Mouse (Mus musculus): ENCODE measurements around the gene Zfp652. TPM values are rescaled to one million over a fixed set of nuclear protein-coding genes. Genes with fewer than 3 reads are reported as not detected.
"Not testable (repeated sequence)": the region's sequence is repeated elsewhere in the genome, so short reads cannot be mapped to it uniquely, and the experiment has no call there.

Gene Zfp652
- total and polyA plus RNA-seq, 3 experiments: 16.1 to 54.4 (median 47.6) TPM

DNA sequence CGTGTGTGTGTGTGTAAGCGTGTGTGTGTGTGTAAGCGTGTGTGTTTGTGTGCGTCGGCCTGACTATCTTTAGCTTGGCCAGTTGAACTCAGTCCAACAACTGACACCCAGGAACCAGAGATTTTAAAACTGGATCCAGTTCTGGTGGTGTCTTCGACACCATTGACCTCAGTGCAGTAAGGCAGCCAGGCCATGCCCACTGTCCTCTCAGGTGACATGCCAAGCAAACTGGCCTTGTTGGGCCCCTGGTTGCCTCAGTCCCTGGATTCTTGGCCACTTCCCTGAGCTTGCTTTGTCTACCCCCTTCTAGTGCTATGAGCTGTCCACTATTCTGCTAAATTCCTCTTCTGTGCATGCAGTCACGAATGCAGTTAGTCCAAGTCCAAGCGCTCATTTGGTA lies 148.9 kb downstream of the Zfp652 start:
- H3K36me3 ChIP-seq (ENCODE audit: control insufficient read depth, insufficient read depth, low read length): peaks cover 2% of the 10 kb centered on the region; the same call in 1 of the 2 replicates
- intact Hi-C loops (cut with DNase I): no loop called here
- H3K4me1 ChIP-seq (ENCODE audit: control insufficient read depth, insufficient read depth, low read length): peaks cover 2% of the 10 kb centered on the region
- H3K79me2 ChIP-seq (replicated peaks; ENCODE audit: control insufficient read depth, insufficient read depth, low read length): no peaks in the 10 kb centered on the region
- H3K27ac ChIP-seq: no peak overlapping the region
- H3K27me3 ChIP-seq (ENCODE audit: control insufficient read depth, insufficient read depth, low read length): no peaks in the 10 kb centered on the region
- no peak for DNase-seq
- no peak overlapping the region for H3K4me3 ChIP-seq
- WGBS: 91% methylated on average over 8 of the region's 8 CpGs
- H3K9ac ChIP-seq (ENCODE audit: low read depth, low read length): no peak overlapping the region
- TF ChIP-seq CTCF (IDR thresholded peaks at IDR 0.05) (no peak), POLR2A (IDR thresholded peaks at IDR 0.05; ENCODE audit: insufficient read depth, low read depth, low read length) (no peak), EP300 (IDR thresholded peaks at IDR 0.05; ENCODE audit: insufficient read depth, low read depth, low read length) (no peak)

DNA sequence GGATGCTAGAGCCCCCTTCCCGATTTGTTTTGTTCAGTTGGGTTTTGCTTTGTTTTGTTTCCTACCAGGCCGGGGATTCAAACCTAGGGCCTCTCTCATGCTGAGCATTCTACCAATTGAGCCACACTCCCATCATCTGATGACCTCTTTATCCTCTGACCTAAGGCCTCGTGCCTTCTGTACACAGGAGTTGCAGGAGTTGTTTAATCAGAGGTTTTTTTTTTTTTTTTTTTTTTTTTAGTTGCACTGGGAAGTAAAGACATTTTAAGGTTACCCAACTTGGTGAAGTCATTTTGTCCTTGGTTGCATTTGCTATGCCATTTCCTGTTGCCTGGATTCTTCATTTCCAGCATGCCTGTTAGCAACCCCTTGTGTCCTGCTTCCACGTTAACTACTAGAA lies 157.0 kb downstream of the Zfp652 start:
- intact Hi-C loops (cut with DNase I): no loop called here

DNA sequence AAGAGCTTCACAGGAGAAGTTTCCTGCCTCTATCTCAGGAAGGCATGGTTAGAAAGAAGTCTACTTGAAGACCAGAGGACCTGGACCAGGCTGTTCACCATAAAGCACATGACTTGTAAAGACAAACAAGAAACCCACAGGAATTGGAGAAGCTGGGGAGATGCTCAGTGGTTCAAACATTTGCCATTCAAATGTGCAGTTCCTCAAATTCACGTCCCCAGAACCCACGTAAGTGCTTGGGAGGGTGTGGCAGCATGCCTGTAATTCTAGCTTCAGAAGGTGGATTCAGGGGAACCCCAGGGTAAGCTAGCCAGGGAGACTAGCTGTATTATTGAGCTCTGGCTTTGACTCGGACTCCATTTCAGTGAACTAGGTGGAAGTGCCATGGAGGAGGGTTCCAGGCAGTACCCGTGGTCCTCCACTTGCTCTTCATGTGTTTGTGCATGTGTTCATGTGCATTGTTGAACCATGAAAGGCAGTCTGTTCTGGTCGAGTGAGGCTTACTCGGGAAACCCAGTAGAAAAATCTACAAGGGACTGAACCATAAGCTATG lies 157.5 kb downstream of the Zfp652 start:
- Histone ChIP-seq H3K36me3 (ENCODE audit: control insufficient read depth, insufficient read depth, low read length) (no peaks in the 10 kb centered on the region), H3K79me2 (replicated peaks; ENCODE audit: control insufficient read depth, insufficient read depth, low read length) (no peaks in the 10 kb centered on the region), H3K27me3 (ENCODE audit: control insufficient read depth, insufficient read depth, low read length) (no peaks in the 10 kb centered on the region), H3K9ac (ENCODE audit: low read depth, low read length) (no peak overlapping the region), H3K4me3 (no peak overlapping the region), H3K27ac (no peak overlapping the region), H3K4me1 (ENCODE audit: control insufficient read depth, insufficient read depth, low read length) (no peaks in the 10 kb centered on the region)
- 73% methylated on average over 6 of the region's 6 CpGs for WGBS
- intact Hi-C loops (cut with DNase I): loop anchor here (5.0 kb wide), 1 partner anchor 257 kb away; no protein-coding TSS in a partner anchor
- TF ChIP-seq EP300 (IDR thresholded peaks at IDR 0.05; ENCODE audit: insufficient read depth, low read depth, low read length): no peak
- no peak for TF ChIP-seq CTCF (IDR thresholded peaks at IDR 0.05)
- TF ChIP-seq POLR2A (IDR thresholded peaks at IDR 0.05; ENCODE audit: insufficient read depth, low read depth, low read length): no peak
- DNase-seq: no peak

More for the DNA sequence above, 157.0 kb downstream of the Zfp652 start:
- Histone ChIP-seq H3K36me3 (ENCODE audit: control insufficient read depth, insufficient read depth, low read length) (no peaks in the 10 kb centered on the region), H3K9ac (ENCODE audit: low read depth, low read length) (no peak overlapping the region), H3K79me2 (replicated peaks; ENCODE audit: control insufficient read depth, insufficient read depth, low read length) (no peaks in the 10 kb centered on the region), H3K4me1 (ENCODE audit: control insufficient read depth, insufficient read depth, low read length) (no peaks in the 10 kb centered on the region), H3K27me3 (ENCODE audit: control insufficient read depth, insufficient read depth, low read length) (no peaks in the 10 kb centered on the region), H3K27ac (no peak overlapping the region), H3K4me3 (no peak overlapping the region)
- 67% methylated on average over 4 of the region's 4 CpGs for WGBS
- no peak for DNase-seq
- TF ChIP-seq CTCF (IDR thresholded peaks at IDR 0.05): no peak
- TF ChIP-seq POLR2A (IDR thresholded peaks at IDR 0.05; ENCODE audit: insufficient read depth, low read depth, low read length): no peak
- TF ChIP-seq EP300 (IDR thresholded peaks at IDR 0.05; ENCODE audit: insufficient read depth, low read depth, low read length): no peak

DNA sequence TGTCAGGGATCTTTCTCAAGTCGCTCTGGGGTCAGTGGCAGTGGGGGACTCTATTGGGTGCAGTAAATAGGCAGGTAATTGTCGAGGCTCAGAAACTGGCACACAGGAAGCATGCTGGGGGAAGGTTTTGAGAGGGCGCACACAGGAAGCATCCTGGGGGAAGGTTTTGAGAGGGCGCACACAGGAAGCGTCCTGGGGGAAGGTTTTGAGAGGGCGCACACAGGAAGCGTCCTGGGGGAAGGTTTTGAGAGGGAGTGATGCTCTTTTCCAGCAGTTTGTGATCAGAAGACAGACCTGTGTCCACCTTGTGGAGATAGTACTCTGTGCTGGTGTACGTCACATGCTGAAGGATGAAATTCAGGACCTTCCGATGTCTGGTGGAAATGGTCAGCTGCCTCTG lies 163.3 kb downstream of the Zfp652 start:
- WGBS: 22% methylated on average over 9 of the region's 9 CpGs
- Histone ChIP-seq H3K36me3 (ENCODE audit: control insufficient read depth, insufficient read depth, low read length) (no peaks in the 10 kb centered on the region), H3K4me3 (no peak overlapping the region), H3K4me1 (ENCODE audit: control insufficient read depth, insufficient read depth, low read length) (no peaks in the 10 kb centered on the region), H3K27me3 (ENCODE audit: control insufficient read depth, insufficient read depth, low read length) (no peaks in the 10 kb centered on the region), H3K9ac (ENCODE audit: low read depth, low read length) (no peak overlapping the region), H3K79me2 (replicated peaks; ENCODE audit: control insufficient read depth, insufficient read depth, low read length) (no peaks in the 10 kb centered on the region), H3K27ac (no peak overlapping the region)
- DNase-seq: no peak
- no peak for TF ChIP-seq POLR2A (IDR thresholded peaks at IDR 0.05; ENCODE audit: insufficient read depth, low read depth, low read length)
- no peak for TF ChIP-seq CTCF (IDR thresholded peaks at IDR 0.05)
- TF ChIP-seq EP300 (IDR thresholded peaks at IDR 0.05; ENCODE audit: insufficient read depth, low read depth, low read length): no peak
- intact Hi-C loops (cut with DNase I): loop anchor here (5.0 kb wide), 1 partner anchor 216 kb away; no protein-coding TSS in a partner anchor

DNA sequence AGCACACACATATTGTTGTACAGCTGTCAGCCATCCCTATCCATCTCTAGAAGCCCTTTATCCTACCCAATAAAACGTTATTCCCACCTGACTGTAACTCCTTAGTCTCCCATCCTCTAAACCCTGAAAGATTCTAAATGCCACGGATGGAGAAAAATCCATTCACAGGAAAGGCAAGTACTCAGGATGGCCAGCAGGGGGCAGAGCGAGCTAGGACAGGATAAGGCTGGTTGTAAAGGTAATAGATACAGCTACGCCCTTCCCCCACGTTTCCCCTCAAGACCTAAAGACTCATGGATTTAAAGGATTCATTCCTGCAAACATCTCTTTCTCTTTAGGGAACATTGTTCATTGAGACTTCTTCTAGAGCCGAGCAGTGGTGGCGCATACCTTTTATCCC lies 163.8 kb downstream of the Zfp652 start:
- Histone ChIP-seq H3K9ac (ENCODE audit: low read depth, low read length) (no peak overlapping the region), H3K27me3 (ENCODE audit: control insufficient read depth, insufficient read depth, low read length) (no peaks in the 10 kb centered on the region), H3K4me3 (no peak overlapping the region), H3K79me2 (replicated peaks; ENCODE audit: control insufficient read depth, insufficient read depth, low read length) (no peaks in the 10 kb centered on the region), H3K36me3 (ENCODE audit: control insufficient read depth, insufficient read depth, low read length) (no peaks in the 10 kb centered on the region), H3K27ac (no peak overlapping the region), H3K4me1 (ENCODE audit: control insufficient read depth, insufficient read depth, low read length) (no peaks in the 10 kb centered on the region)
- TF ChIP-seq POLR2A (IDR thresholded peaks at IDR 0.05; ENCODE audit: insufficient read depth, low read depth, low read length): no peak
- TF ChIP-seq CTCF (IDR thresholded peaks at IDR 0.05): peak; percentile 89
- TF ChIP-seq EP300 (IDR thresholded peaks at IDR 0.05; ENCODE audit: insufficient read depth, low read depth, low read length): 0 out of 2 replicates have a peak, but pooled peaks have one; percentile 36
- peak; percentile 19 to 60 for DNase-seq
- 18% methylated on average over 7 of the region's 7 CpGs for WGBS
- intact Hi-C loops (cut with DNase I): loop anchor here (5.0 kb wide), 1 partner anchor 216 kb away; no protein-coding TSS in a partner anchor

DNA sequence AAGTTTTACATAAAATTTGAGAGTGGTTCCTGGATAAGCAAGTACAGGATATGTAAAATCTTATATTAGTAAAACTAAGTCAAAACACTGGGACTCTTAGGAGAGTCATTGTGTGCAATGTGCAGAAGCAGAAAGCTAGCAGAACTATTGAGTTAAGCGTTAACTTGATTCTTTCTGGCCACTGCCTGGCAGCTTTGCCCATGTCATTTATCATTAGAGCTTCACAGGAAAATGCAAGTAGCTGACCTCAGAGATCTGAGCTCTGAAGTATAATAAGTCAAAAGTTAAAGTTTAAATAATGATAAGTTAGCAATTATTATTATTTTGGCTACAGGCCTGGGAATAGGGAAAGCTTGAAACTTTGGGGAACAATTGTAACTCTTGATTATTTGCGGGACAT lies 167.4 kb downstream of the Zfp652 start:
- not testable (repeated sequence) for H3K27me3 ChIP-seq (ENCODE audit: control insufficient read depth, insufficient read depth, low read length); H3K79me2 ChIP-seq (replicated peaks; ENCODE audit: control insufficient read depth, insufficient read depth, low read length); DNase-seq; H3K27ac ChIP-seq; H3K36me3 ChIP-seq (ENCODE audit: control insufficient read depth, insufficient read depth, low read length); H3K4me3 ChIP-seq; H3K4me1 ChIP-seq (ENCODE audit: control insufficient read depth, insufficient read depth, low read length); H3K9ac ChIP-seq (ENCODE audit: low read depth, low read length)
- intact Hi-C loops (cut with DNase I): loop anchor here (5.0 to 10.0 kb wide), 2 partner anchors 212 to 355 kb away; no protein-coding TSS in a partner anchor
- WGBS: 78% methylated on average over 2 of the region's 2 CpGs

Other genes starting within 250 kb of the Zfp652 start
- gene Nxph3, start 198.1 kb upstream of the Zfp652 start, total RNA-seq (2021): under 1 TPM; 0.55 to 0.73 TPM
- 0.57 and 0.76 TPM in 2 replicates for gene Nxph3, start 198.1 kb upstream of the Zfp652 start, polyA plus RNA-seq (2012; rRNA removed)
- 1 to 10 TPM in 1 of 2 experiments, under 1 TPM in 1; 0.26 to 1.0 TPM for gene Ngfr, start 124.9 kb upstream of the Zfp652 start, total RNA-seq (2021)
- 2.2 and 2.7 TPM in 2 replicates for gene Ngfr, start 124.9 kb upstream of the Zfp652 start, polyA plus RNA-seq (2012; rRNA removed)
- gene Phb, start 45.7 kb upstream of the Zfp652 start, total RNA-seq (2021): 100 to 1,000 TPM; 358 to 383 TPM
- gene Phb, start 45.7 kb upstream of the Zfp652 start, polyA plus RNA-seq (2012; rRNA removed): 281 and 456 TPM in 2 replicates
- gene B130006D01Rik, start 10.9 kb downstream of the Zfp652 start, total RNA-seq (2021): under 1 TPM; 0.26 to 0.30 TPM
- gene B130006D01Rik, start 10.9 kb downstream of the Zfp652 start, polyA plus RNA-seq (2012; rRNA removed): 0.06 and 0.15 TPM in 2 replicates
- gene Phospho1, start 111.8 kb downstream of the Zfp652 start, total RNA-seq (2021): 100 to 1,000 TPM; 181 to 206 TPM
- gene Phospho1, start 111.8 kb downstream of the Zfp652 start, polyA plus RNA-seq (2012; rRNA removed): 193 and 244 TPM in 2 replicates
- 10 to 100 TPM; 19.0 to 24.4 TPM for gene Gngt2, start 124.5 kb downstream of the Zfp652 start, total RNA-seq (2021)
- gene Gngt2, start 124.5 kb downstream of the Zfp652 start, polyA plus RNA-seq (2012; rRNA removed): 10.2 and 12.4 TPM in 2 replicates
- gene Abi3, start 129.8 kb downstream of the Zfp652 start, total RNA-seq (2021): 10 to 100 TPM in 1 of 2 experiments, 1 to 10 TPM in 1; 7.9 to 11.4 TPM
- gene Abi3, start 129.8 kb downstream of the Zfp652 start, polyA plus RNA-seq (2012; rRNA removed): 16.3 and 23.2 TPM in 2 replicates
- not detected for gene B4galnt2, start 202.2 kb downstream of the Zfp652 start, total RNA-seq (2021)
- 0.06 TPM in 1 of 2 replicates, not detected in the other for gene B4galnt2, start 202.2 kb downstream of the Zfp652 start, polyA plus RNA-seq (2012; rRNA removed)

Data from heart, adult 2 months (tissue).